26 mouse cellular contexts compared by ENCODE assay signal in the genomic region with DNA sequence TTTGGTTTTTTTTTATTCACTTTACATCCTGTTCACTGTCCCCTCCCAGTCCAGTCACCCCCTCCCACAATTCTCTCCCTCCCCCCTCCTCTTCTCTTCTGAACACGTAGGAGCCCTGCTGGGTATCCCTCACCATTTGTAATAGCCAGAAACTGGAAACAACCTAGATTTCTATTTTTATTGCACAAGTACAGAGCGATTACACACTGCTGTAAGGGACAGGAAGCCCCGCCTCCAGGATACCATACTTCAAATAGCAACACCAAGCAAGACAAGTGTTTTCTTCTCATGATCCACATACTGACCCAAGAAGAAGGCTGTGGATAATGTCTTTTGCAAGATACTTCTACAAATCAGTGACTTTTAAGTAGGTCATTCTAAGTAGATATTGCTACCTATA. TPM values are rescaled to one million over a fixed set of nuclear protein-coding genes. Genes with fewer than 3 reads are reported as not detected.
"Had no signal": no experiment of that assay in that cellular context is flagged by ENCODE, and none has a peak within 500 bp of the region (broad histone marks: within the 10 kb centered on the region; RNA-seq: fewer than 3 reads in every experiment).

No protein-coding gene starts in this region.

- H3K4me1 ChIP-seq: limb, embryonic 10.5 days; limb, embryonic 13.5 days; liver, embryonic 12.5 days; liver, embryonic 15.5 days; midbrain, embryonic 12.5 days; midbrain, embryonic 15.5 days; neural tube, embryonic 12.5 days; neural tube, embryonic 15.5 days had no signal

- DNase-seq: kidney, postnatal 25 days; layer of hippocampus, adult 9-11 months; liver; lung, adult 18-20 months; lung, postnatal 14 days; right cerebral cortex, adult 18-20 months; right cerebral cortex, postnatal 14 days; right cerebral cortex, postnatal 4 days; thymus, adult 2 months; thymus, postnatal 14 days; thymus, postnatal 4 days had no signal

- H3K27ac ChIP-seq: kidney, postnatal 0 days; layer of hippocampus, adult 2 months; limb, embryonic 10.5 days; limb, embryonic 13.5 days; liver, embryonic 12.5 days; liver, embryonic 15.5 days; lung, embryonic 15.5 days; macrophage; midbrain, embryonic 12.5 days; midbrain, embryonic 15.5 days; neural tube, embryonic 12.5 days; neural tube, embryonic 15.5 days; stomach, postnatal 0 days had no signal

- H3K9ac ChIP-seq: limb, embryonic 13.5 days; liver, embryonic 12.5 days; liver, embryonic 15.5 days; lung, embryonic 15.5 days; midbrain, embryonic 12.5 days; midbrain, embryonic 15.5 days; neural tube, embryonic 12.5 days; neural tube, embryonic 15.5 days had no signal

- H3K4me3 ChIP-seq: layer of hippocampus, adult 2 months; limb, embryonic 10.5 days; limb, embryonic 13.5 days; liver, embryonic 12.5 days; liver, embryonic 15.5 days; lung, embryonic 15.5 days; midbrain, embryonic 12.5 days; midbrain, embryonic 15.5 days; neural tube, embryonic 12.5 days; neural tube, embryonic 15.5 days had no signal

- H3K36me3 ChIP-seq: limb, embryonic 13.5 days; liver, embryonic 12.5 days; liver, embryonic 15.5 days; lung, embryonic 15.5 days; midbrain, embryonic 12.5 days; midbrain, embryonic 15.5 days; neural tube, embryonic 12.5 days; neural tube, embryonic 15.5 days had no signal

- H3K27me3 ChIP-seq: limb, embryonic 13.5 days; liver, embryonic 15.5 days; lung, embryonic 15.5 days; midbrain, embryonic 15.5 days; neural tube, embryonic 12.5 days; neural tube, embryonic 15.5 days had no signal

- ATAC-seq: liver, embryonic 12.5 days; midbrain, embryonic 15.5 days had no signal

- H3K4me2 ChIP-seq: limb, embryonic 13.5 days; liver, embryonic 12.5 days; liver, embryonic 15.5 days; lung, embryonic 15.5 days; midbrain, embryonic 12.5 days; midbrain, embryonic 15.5 days; neural tube, embryonic 12.5 days; neural tube, embryonic 15.5 days had no signal

- H3K9me3 ChIP-seq: limb, embryonic 10.5 days; limb, embryonic 13.5 days; liver, embryonic 12.5 days; liver, embryonic 15.5 days; lung, embryonic 15.5 days; midbrain, embryonic 12.5 days; midbrain, embryonic 15.5 days; neural tube, embryonic 12.5 days; neural tube, embryonic 15.5 days had no signal

RNA-seq across cellular contexts. Expression of a gene that starts 25.1 kb away (rescaled TPM):
- total RNA-seq: megakaryocyte, adult 5-6 weeks had no signal
- polyA plus RNA-seq: large intestine, adult 2 months; liver, embryonic 12.5 days; macrophage had no signal
